Mouse (Mus musculus) CH12.LX (cell line): ENCODE data around the gene Pfkfb3. TPM values are rescaled to one million over a fixed set of nuclear protein-coding genes. Genes with fewer than 3 reads are reported as not detected.
A peak's percentile ranks its signal among the peaks of the same experiment; 100 is the strongest.

Source experiments
- DNase-seq: peaks from one replicate; pipeline ENCODE4 v3.0.0-alpha.2; 2013; ENCODE audit errors: extremely low read depth
- H3K27ac ChIP-seq: 2 replicates; pipeline ENCODE4 v1.5.1; 2012; ENCODE audit warnings: low read depth, mild to moderate bottlenecking, control low read depth, moderate library complexity; ENCODE audit not compliant: insufficient read depth
- H3K27me3 ChIP-seq: replicated peaks from 2 replicates; pipeline ENCODE3; 2012; ENCODE audit warnings: inconsistent platforms
- H3K36me3 ChIP-seq, 2 experiments: replicated peaks in 1 of 2; 2 replicates each; pipeline versions ENCODE3 to v1.6.1; 2012; ENCODE audit warnings: inconsistent platforms in 1 of 2, low read length in 1 of 2, mild to moderate bottlenecking in 1 of 2, mixed read lengths in 1 of 2, moderate library complexity in 1 of 2; ENCODE audit not compliant: control insufficient read depth in 1 of 2, insufficient read depth in 1 of 2
- H3K4me1 ChIP-seq, 2 experiments: 2 replicates each; pipeline ENCODE4 v1.6.1; 2012; ENCODE audit warnings: inconsistent platforms in 1 of 2, moderate library complexity in 1 of 2; ENCODE audit not compliant: insufficient read depth in 2 of 2, control insufficient read depth in 1 of 2
- H3K4me2 ChIP-seq: 2 replicates; pipeline ENCODE4 v1.6.1; 2012; ENCODE audit warnings: low read depth, mild to moderate bottlenecking, control low read depth; ENCODE audit not compliant: poor library complexity, insufficient read depth, severe bottlenecking
- H3K4me3 ChIP-seq, 3 experiments: fragments of 150-350 bp in 1 of 3; sonication (generic) in 1 of 3; replicated peaks in 1 of 3; 2 replicates each; pipeline versions ENCODE3 to v1.5.1; 2011 to 2012; ENCODE audit warnings: low read depth in 2 of 3, low read length in 2 of 3, mild to moderate bottlenecking in 2 of 3, moderate library complexity in 2 of 3, control low read depth in 1 of 3, improper control_type of control experiment in 1 of 3, inconsistent platforms in 1 of 3, mixed read lengths in 1 of 3; ENCODE audit not compliant: poor library complexity in 1 of 3
- H3K79me2 ChIP-seq: replicated peaks from 2 replicates; pipeline ENCODE4 v1.6.1; 2012; ENCODE audit warnings: mild to moderate bottlenecking, moderate library complexity; ENCODE audit not compliant: control insufficient read depth, poor library complexity, insufficient read depth, severe bottlenecking; ENCODE audit errors: extremely low read depth
- H3K9ac ChIP-seq: 2 replicates; pipeline ENCODE4 v1.6.1; 2012; ENCODE audit warnings: low read depth, mild to moderate bottlenecking, control low read depth, moderate library complexity; ENCODE audit not compliant: insufficient read depth
- H3K9me3 ChIP-seq: replicated peaks from 2 replicates; pipeline ENCODE3; 2012; ENCODE audit warnings: low read length, inconsistent platforms, mixed read lengths
- BHLHE40 ChIP-seq: IDR thresholded peaks from 2 replicates; pipeline ENCODE4 v1.6.1; 2011; ENCODE audit warnings: mild to moderate bottlenecking, low read depth, low read length, improper control_type of control experiment
- CHD2 ChIP-seq: IDR thresholded peaks from 2 replicates; pipeline ENCODE4 v1.6.1; 2011; ENCODE audit warnings: low read length, improper control_type of control experiment
- ELF1 ChIP-seq: IDR thresholded peaks from 2 replicates; pipeline ENCODE4 v1.6.1; 2014; ENCODE audit warnings: low read depth, mild to moderate bottlenecking, inconsistent platforms, low read length, improper control_type of control experiment
- ETS1 ChIP-seq: conservative IDR thresholded peaks from 2 replicates; pipeline ENCODE4 v1.6.1; 2012; ENCODE audit warnings: low read depth, mild to moderate bottlenecking, inconsistent platforms, low read length, improper control_type of control experiment, moderate library complexity
- HCFC1 ChIP-seq: IDR thresholded peaks from 2 replicates; pipeline ENCODE4 v1.6.1; 2012; ENCODE audit warnings: low read depth, mild to moderate bottlenecking, inconsistent platforms, low read length, improper control_type of control experiment
- IRF4 ChIP-seq: IDR thresholded peaks from 2 replicates; pipeline ENCODE4 v1.6.1; 2014; ENCODE audit warnings: low read depth, mild to moderate bottlenecking, inconsistent platforms, low read length, improper control_type of control experiment
- MAX ChIP-seq: IDR thresholded peaks from 2 replicates; pipeline ENCODE4 v1.6.1; 2011; ENCODE audit warnings: low read length, improper control_type of control experiment
- MXI1 ChIP-seq: IDR thresholded peaks from 2 replicates; pipeline ENCODE4 v1.6.1; 2011; ENCODE audit warnings: mild to moderate bottlenecking, low read depth, low read length, improper control_type of control experiment
- NELFE ChIP-seq: IDR thresholded peaks from 2 replicates; pipeline ENCODE4 v1.6.1; 2011; ENCODE audit warnings: low read depth, low read length, improper control_type of control experiment
- NRF1 ChIP-seq: IDR thresholded peaks from 2 replicates; pipeline ENCODE4 v1.6.1; 2014; ENCODE audit warnings: low read depth, mild to moderate bottlenecking, inconsistent platforms, low read length, improper control_type of control experiment, moderate library complexity
- POLR2A ChIP-seq: IDR thresholded peaks from 2 replicates; pipeline ENCODE4 v1.6.1; 2011; ENCODE audit warnings: low read depth, mild to moderate bottlenecking, improper control_type of control experiment, low read length
- SIN3A ChIP-seq: IDR thresholded peaks from 2 replicates; pipeline ENCODE4 v1.6.1; 2012; ENCODE audit warnings: low read length, improper control_type of control experiment, inconsistent platforms
- TCF12 ChIP-seq: IDR thresholded peaks from 2 replicates; pipeline ENCODE4 v1.6.1; 2014; ENCODE audit warnings: low read depth, mild to moderate bottlenecking, inconsistent platforms, low read length, improper control_type of control experiment
- UBTF ChIP-seq: IDR thresholded peaks from 2 replicates; pipeline ENCODE4 v1.6.1; 2012; ENCODE audit warnings: low read depth, mild to moderate bottlenecking, inconsistent platforms, low read length, improper control_type of control experiment, moderate library complexity
- USF1 ChIP-seq: IDR thresholded peaks from 2 replicates; pipeline ENCODE4 v1.6.1; 2014; ENCODE audit warnings: low read depth, mild to moderate bottlenecking, inconsistent platforms, low read length, improper control_type of control experiment
- ZC3H11A ChIP-seq: IDR thresholded peaks from 2 replicates; pipeline ENCODE4 v1.6.1; 2012; ENCODE audit warnings: low read depth, mild to moderate bottlenecking, inconsistent platforms, low read length, improper control_type of control experiment
- ZMIZ1 ChIP-seq: IDR thresholded peaks from 2 replicates; pipeline ENCODE4 v1.6.1; 2012; ENCODE audit warnings: low read depth, mild to moderate bottlenecking, inconsistent platforms, low read length, improper control_type of control experiment
- dilution Hi-C: fragments of 300-500 bp; cut with MboI; formaldehyde crosslinking; loops from 2 replicates; pipeline ENCODE4 v1.14.3; 2020; ENCODE audit warnings: low sequenced_read_pairs; ENCODE audit not compliant: extremely low pct_unique_long_range_greater_than_20kb, extremely low pct_ligation_motif_present
- in situ Hi-C: fragments of 300-500 bp; cut with MboI; formaldehyde crosslinking; loops from 3 replicates; pipeline ENCODE4 v1.14.3; 2019; ENCODE audit warnings: low sequenced_read_pairs, low pct_ligation_motif_present, low pct_unique_long_range_greater_than_20kb, mixed read lengths
- polyA plus RNA-seq: library from polyadenylated mRNA; unstranded; fragments of >175 nt; gene quantifications from 2 replicates; pipeline ENCODE4 v1.2.1, GENCODE M21; 2012; ENCODE audit warnings: low read depth; ENCODE audit not compliant: insufficient read length
- total RNA-seq, 2 experiments: library from RNA; depleted of rRNA; stranded (reverse); fragments of 300-350 nt in 1 of 2; fragments of >200 nt in 1 of 2; gene quantifications; 2 replicates each; pipeline ENCODE4 v1.2.3; 2012 to 2014

Pfkfb3 gene
- total RNA-seq (2012; rRNA removed) (6.5 and 7.6 TPM in 2 replicates), total RNA-seq (2014; rRNA removed) (4.9 and 6.7 TPM in 2 replicates), polyA plus RNA-seq (17.2 and 18.3 TPM in 2 replicates)

DNA sequence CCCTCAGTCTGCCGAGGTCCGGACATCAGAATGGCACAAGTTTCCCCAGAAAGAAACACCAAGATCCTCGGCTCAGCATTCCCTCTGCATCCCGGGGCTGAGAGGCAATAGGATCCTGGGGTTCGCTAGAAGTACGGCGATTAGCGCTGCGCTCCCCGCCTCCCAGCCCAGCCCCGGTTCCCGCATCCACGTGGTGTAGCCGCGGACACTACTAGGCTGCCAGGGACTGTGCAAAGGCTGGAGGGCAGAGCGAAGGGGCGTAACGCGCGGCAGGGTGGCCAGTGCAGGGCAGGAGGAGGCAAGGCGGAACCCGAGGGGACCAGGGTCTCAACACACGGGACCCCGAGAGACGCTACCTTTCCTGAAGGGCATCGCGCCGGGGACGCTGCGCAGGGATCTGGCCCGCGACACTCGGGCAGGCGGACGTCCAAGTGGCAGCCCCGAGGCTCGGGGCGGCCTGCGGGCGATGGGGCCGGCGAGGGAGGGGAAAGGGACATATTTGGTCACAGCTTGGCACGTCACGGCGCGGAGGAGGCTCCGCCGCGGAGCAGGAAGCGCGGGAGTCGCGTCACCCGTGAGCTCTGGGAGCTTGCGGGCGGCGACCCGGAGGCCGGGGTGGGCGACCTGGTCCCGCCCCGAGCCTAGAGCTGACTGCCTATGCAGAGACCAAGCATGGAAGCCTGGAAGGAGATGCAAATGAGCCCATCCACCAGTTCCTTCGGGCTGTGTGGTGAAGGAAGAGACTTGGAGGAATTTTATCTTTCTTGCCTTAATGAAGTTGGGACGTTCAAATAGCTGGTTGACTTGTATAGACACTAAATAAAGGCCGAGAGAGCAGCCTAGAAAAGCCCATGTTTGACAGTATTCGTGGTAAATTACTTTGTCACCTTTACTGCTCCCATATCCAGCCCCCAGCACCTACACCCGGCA, at the start of gene Pfkfb3:
Gene Pfkfb3, minus strand, starts transcription at position 607 of the 930 bp plus-strand sequence.
- Histone ChIP-seq H3K9me3 (no peaks in the 10 kb centered on the region), H3K4me2 (peak within 1 kb of the TSS; percentile 92), H3K9ac (peak within 1 kb of the TSS; percentile 52), H3K27ac (peak within 1 kb of the TSS; percentile 55), H3K4me3 (peak within 1 kb of the TSS; percentile 67 to 83 (median 82)), H3K79me2 (no peaks in the 10 kb centered on the region), H3K4me1 (peaks cover 5 to 18% of the 10 kb centered on the region in 2 experiments; a peak in 3 of 4 replicates), H3K36me3 (peaks cover 0 to 10% of the 10 kb centered on the region in 2 experiments), H3K27me3 (peaks cover 2% of the 10 kb centered on the region)
- TF ChIP-seq NRF1, result peak; percentile 48; the same call in 1 of the 2 replicates
- TF ChIP-seq IRF4, result no peak
- 0 out of 2 replicates have a peak, but pooled peaks have one; percentile 41 for TF ChIP-seq ZMIZ1
- no peak for TF ChIP-seq USF1
- TF ChIP-seq POLR2A, result peak; percentile 60
- peak; percentile 48; the same call in 1 of the 2 replicates for TF ChIP-seq BHLHE40
- peak; percentile 92 for TF ChIP-seq MXI1
- TF ChIP-seq TCF12, result peak; percentile 30; the same call in 1 of the 2 replicates
- peak; percentile 50; the same call in 1 of the 2 replicates for TF ChIP-seq MAX
- TF ChIP-seq HCFC1, result peak; percentile 44
- no peak for TF ChIP-seq ETS1
- TF ChIP-seq CHD2, result no peak
- TF ChIP-seq SIN3A, result peak; percentile 71
- no peak for TF ChIP-seq ZC3H11A
- TF ChIP-seq NELFE, result no peak
- peak; percentile 69 for TF ChIP-seq UBTF
- TF ChIP-seq ELF1, result peak; percentile 75
- dilution Hi-C loops (no loop called here), in situ Hi-C loops (no loop called here)
- peak; percentile 55 for DNase-seq
